Mouse (Mus musculus) kidney, postnatal 0 days (tissue): Measurements from ENCODE around the gene Ppp1r18. TPM values are rescaled to one million over a fixed set of nuclear protein-coding genes. Genes with fewer than 3 reads are reported as not detected.

ENCODE experiments used
- ATAC-seq: fragments of 200-750 bp; cut with Nextera tagmentation; replicated peaks from 2 replicates; pipeline ENCODE4 v1.8.0; 2017; ENCODE audit warnings: low read depth, moderate number of reproducible peaks, moderate TSS enrichment, moderate library complexity; ENCODE audit not compliant: low FRiP score
- DNase-seq: peaks from one replicate; pipeline ENCODE4 v3.0.0-alpha.2; 2016; ENCODE audit warnings: low spot score
- H3K27ac ChIP-seq: fragments of 300-500 bp; sonication (generic); 2 replicates; pipeline ENCODE4 v1.5.1; 2014; ENCODE audit warnings: mild to moderate bottlenecking
- H3K27me3 ChIP-seq: fragments of 300-500 bp; sonication (generic); 2 replicates; pipeline ENCODE4 v1.6.1; 2014; ENCODE audit warnings: low read length, mixed read lengths; ENCODE audit not compliant: insufficient read depth
- H3K36me3 ChIP-seq: fragments of 300-500 bp; sonication (generic); 2 replicates; pipeline ENCODE4 v1.6.1; 2014; ENCODE audit warnings: low read length, mixed read lengths; ENCODE audit not compliant: insufficient read depth
- H3K4me1 ChIP-seq: fragments of 300-500 bp; sonication (generic); replicated peaks from 2 replicates; pipeline ENCODE4 v1.6.1; 2014; ENCODE audit warnings: antibody characterized with exemption, low read length, mixed read lengths; ENCODE audit not compliant: insufficient read depth
- H3K4me2 ChIP-seq: fragments of 300-500 bp; sonication (generic); 2 replicates; pipeline ENCODE4 v1.6.1; 2014; ENCODE audit warnings: mild to moderate bottlenecking, low read length, moderate library complexity, mixed read lengths
- H3K4me3 ChIP-seq: fragments of 300-500 bp; sonication (generic); replicated peaks from 2 replicates; pipeline ENCODE4 v1.5.1; 2014; ENCODE audit warnings: low read depth, low read length
- H3K9ac ChIP-seq: fragments of 300-500 bp; sonication (generic); 2 replicates; pipeline ENCODE4 v1.6.1; 2014; ENCODE audit warnings: low read depth, low read length
- H3K9me3 ChIP-seq: fragments of 300-500 bp; sonication (generic); replicated peaks from 2 replicates; pipeline ENCODE4 v1.6.1; 2016; ENCODE audit warnings: low read length, inconsistent platforms, mixed read lengths
- CTCF ChIP-seq: IDR thresholded peaks from 2 replicates; pipeline ENCODE4 v1.5.1; 2016; ENCODE audit warnings: antibody characterized with exemption, low read depth, mild to moderate bottlenecking, moderate library complexity
- WGBS: fragments of 180-500 bp; shearing (Covaris S2); extraction: QIAGEN DNeasy Blood & Tissue Kit; methylation state at CpG from one replicate; pipeline ENCODE4 v1.1.7; 2014; 5-methylcytosine and 5-hydroxymethylcytosine counted together
- polyA plus RNA-seq: library from polyadenylated mRNA; unstranded; fragments of >200 nt; fragmentation: Nextera tagmentation; extraction: Ambion mirVana; gene quantifications from 2 replicates; pipeline ENCODE4 v1.2.1, GENCODE M21; 2015

Gene Ppp1r18
- polyA plus RNA-seq, 1 experiment from 2014 or later = 16.2 TPM

- 92% methylated on average over 1 of the region's 1 CpGs for WGBS
- ATAC-seq = no peak
These were observed 6.0 kb upstream of the Ppp1r18 start for GRCm38 (mm10) chr17:35859371-35859770.

GRCm38 (mm10) chr17:35859835-35860234, 5.6 kb upstream of the Ppp1r18 start:
- ATAC-seq = no peak
- no peak for TF ChIP-seq CTCF
- DNase-seq = no peak
- no peak overlapping the region for H3K4me2 ChIP-seq
- H3K9me3 ChIP-seq = no peaks in the 10 kb centered on the region
- H3K4me1 ChIP-seq = peaks cover 8% of the 10 kb centered on the region; the same call in 1 of the 2 replicates
- no peak overlapping the region for H3K4me3 ChIP-seq
- H3K9ac ChIP-seq = no peak overlapping the region
- H3K27ac ChIP-seq = no peak overlapping the region
- no peaks in the 10 kb centered on the region for H3K27me3 ChIP-seq
- WGBS = 44% methylated on average over 2 of the region's 2 CpGs
- no peaks in the 10 kb centered on the region for H3K36me3 ChIP-seq

More at GRCm38 (mm10) chr17:35859371-35859770, 6.0 kb upstream of the Ppp1r18 start:
- H3K27ac ChIP-seq = no peak overlapping the region
- H3K4me2 ChIP-seq = no peak overlapping the region
- no peak overlapping the region for H3K9ac ChIP-seq
- H3K9me3 ChIP-seq = no peaks in the 10 kb centered on the region
- no peaks in the 10 kb centered on the region for H3K36me3 ChIP-seq
- DNase-seq = no peak
- TF ChIP-seq CTCF = no peak
- H3K4me3 ChIP-seq = no peak overlapping the region
- H3K27me3 ChIP-seq = no peaks in the 10 kb centered on the region
- peaks cover 3% of the 10 kb centered on the region; the same call in 1 of the 2 replicates for H3K4me1 ChIP-seq

- WGBS = 3% methylated on average over 12 of the region's 12 CpGs
- TF ChIP-seq CTCF = no peak
- H3K9me3 ChIP-seq = no peaks in the 10 kb centered on the region
- DNase-seq (no peak), ATAC-seq (no peak)
- peak overlapping the region; percentile 74 for H3K9ac ChIP-seq
- peak overlapping the region; percentile 69 for H3K4me3 ChIP-seq
- H3K27ac ChIP-seq = peak overlapping the region; percentile 85
- peaks cover 11% of the 10 kb centered on the region; the same call in 1 of the 2 replicates for H3K4me1 ChIP-seq
- no peaks in the 10 kb centered on the region for H3K36me3 ChIP-seq
- peak overlapping the region; percentile 74 for H3K4me2 ChIP-seq
- no peaks in the 10 kb centered on the region for H3K27me3 ChIP-seq
These were observed 4.6 kb upstream of the Ppp1r18 start for GRCm38 (mm10) chr17:35860831-35861197.

GRCm38 (mm10) chr17:35861198-35861857, 4.1 kb upstream of the Ppp1r18 start, which contains the start of gene Nrm:
Gene Nrm (plus strand): TSS chr17:35861318.
- peak within 1 kb of the TSS; percentile 85 for H3K27ac ChIP-seq
- H3K36me3 ChIP-seq = no peaks in the 10 kb centered on the region
- no peaks in the 10 kb centered on the region for H3K27me3 ChIP-seq
- ATAC-seq (peak; percentile 87), DNase-seq (peak; percentile 97)
- H3K9ac ChIP-seq = peak within 1 kb of the TSS; percentile 74
- peak within 1 kb of the TSS; percentile 74 for H3K4me2 ChIP-seq
- peaks cover 11% of the 10 kb centered on the region; the same call in 1 of the 2 replicates for H3K4me1 ChIP-seq
- TF ChIP-seq CTCF = peak; percentile 62
- peak within 1 kb of the TSS; percentile 69 for H3K4me3 ChIP-seq
- WGBS = under 1% methylated on average over 47 of the region's 47 CpGs
- no peaks in the 10 kb centered on the region for H3K9me3 ChIP-seq

GRCm38 (mm10) chr17:35864832-35865353, 500 bp upstream of the Ppp1r18 start:
- Histone ChIP-seq H3K4me2 (peak overlapping the region; percentile 94), H3K9ac (peak overlapping the region; percentile 78; the same call in 1 of the 2 replicates), H3K4me1 (peaks cover 28% of the 10 kb centered on the region), H3K4me3 (peak overlapping the region; percentile 61), H3K27me3 (no peaks in the 10 kb centered on the region), H3K9me3 (no peaks in the 10 kb centered on the region), H3K27ac (peak overlapping the region; percentile 96), H3K36me3 (no peaks in the 10 kb centered on the region)
- ATAC-seq (no peak), DNase-seq (no peak)
- TF ChIP-seq CTCF = no peak
- WGBS = 23% methylated on average over 10 of the region's 10 CpGs

- peak overlapping the region; percentile 61 for H3K4me3 ChIP-seq
- WGBS = under 1% methylated on average over 38 of the region's 38 CpGs
- ATAC-seq (peak; percentile 25; the same call in 1 of the 2 replicates), DNase-seq (peak; percentile 67)
- H3K27ac ChIP-seq = peak overlapping the region; percentile 96
- H3K27me3 ChIP-seq = no peaks in the 10 kb centered on the region
- H3K4me1 ChIP-seq = peaks cover 28% of the 10 kb centered on the region
- H3K36me3 ChIP-seq = no peaks in the 10 kb centered on the region
- no peaks in the 10 kb centered on the region for H3K9me3 ChIP-seq
- peak overlapping the region; percentile 94 for H3K4me2 ChIP-seq
- no peak for TF ChIP-seq CTCF
- H3K9ac ChIP-seq = peak overlapping the region; percentile 78
These were observed 963 bp downstream of the Ppp1r18 start for GRCm38 (mm10) chr17:35866281-35866831.
